Mouse (Mus musculus) lung, postnatal 0 days (tissue): ENCODE results near the gene Nt5c.

Source experiments
- CTCF ChIP-seq: IDR thresholded peaks from 2 replicates; pipeline ENCODE4 v1.5.1; 2016; ENCODE audit warnings: antibody characterized with exemption, mild to moderate bottlenecking
- EP300 ChIP-seq: IDR thresholded peaks from 2 replicates; pipeline ENCODE4 v1.6.1; 2016; ENCODE audit warnings: antibody characterized with exemption, mild to moderate bottlenecking, control low read depth

GRCm38 (mm10) chr11:115522238-115522637 lies 30.6 kb upstream of the Nt5c start:
- TF ChIP-seq CTCF (no peak), EP300 (no peak)
